Mouse (Mus musculus) heart, adult 8-10 months (tissue): ENCODE measurements around the gene Mxra7. TPM values are rescaled to one million over a fixed set of nuclear protein-coding genes. Genes with fewer than 3 reads are reported as not detected.
"Not testable (repeated sequence)": the region's sequence is repeated elsewhere in the genome, so short reads cannot be mapped to it uniquely, and the experiment has no call there.

Source experiments
- DNase-seq: peaks from one replicate; pipeline ENCODE4 v3.0.0; 2022; ENCODE audit warnings: low spot score
- total RNA-seq, 4 experiments: library from RNA; stranded (reverse); gene quantifications; 2 replicates each; pipeline ENCODE4 v1.2.4; 2022

Mxra7 gene
- total RNA-seq: 10 to 100 TPM; 14.2 to 20.8 (median 18.2) TPM

- DNase-seq: peak; percentile 87
These were observed at the start of gene Mxra7 for GRCm38 (mm10) chr11:116827534-116828165. Mxra7 (minus strand) TSS chr11:116828046.

- DNase-seq: no peak
These were observed 46.1 kb upstream of the Mxra7 start for GRCm38 (mm10) chr11:116873987-116874386.

GRCm38 (mm10) chr11:116871538-116871937 is 43.7 kb upstream of the Mxra7 start:
- DNase-seq: no peak

GRCm38 (mm10) chr11:116869641-116870040 is 41.8 kb upstream of the Mxra7 start:
- no peak for DNase-seq

- no peak for DNase-seq
These were observed 41.4 kb upstream of the Mxra7 start for GRCm38 (mm10) chr11:116869223-116869622.

- DNase-seq: peak; percentile 83
These were observed 40.3 kb upstream of the Mxra7 start for GRCm38 (mm10) chr11:116868129-116868528.

GRCm38 (mm10) chr11:116865945-116866585 is 38.2 kb upstream of the Mxra7 start:
- DNase-seq: no peak

- peak; percentile 42 for DNase-seq
These were observed 36.6 kb upstream of the Mxra7 start for GRCm38 (mm10) chr11:116864444-116864843.

- DNase-seq: no peak
These were observed 29.5 kb upstream of the Mxra7 start for GRCm38 (mm10) chr11:116857183-116857850.

- no peak for DNase-seq
These were observed 26.4 kb upstream of the Mxra7 start for GRCm38 (mm10) chr11:116854279-116854678.

GRCm38 (mm10) chr11:116853512-116853928 is 25.7 kb upstream of the Mxra7 start:
- DNase-seq: peak; percentile 96

- DNase-seq: peak; percentile 95
These were observed 25.2 kb upstream of the Mxra7 start, which contains the start of gene Srsf2 for GRCm38 (mm10) chr11:116852891-116853511. Srsf2 (minus strand) TSS chr11:116853094.

GRCm38 (mm10) chr11:116852291-116852890 is 24.5 kb upstream of the Mxra7 start, which contains the start of gene Mfsd11:
Mfsd11 (plus strand) TSS chr11:116852440.
- DNase-seq: peak; percentile 55

GRCm38 (mm10) chr11:116851576-116852290 is 23.9 kb upstream of the Mxra7 start:
- DNase-seq: peak; percentile 33

GRCm38 (mm10) chr11:116850833-116851477 is 23.1 kb upstream of the Mxra7 start:
- no peak for DNase-seq

GRCm38 (mm10) chr11:116850085-116850484 is 22.2 kb upstream of the Mxra7 start:
- no peak for DNase-seq

GRCm38 (mm10) chr11:116849587-116849986 is 21.7 kb upstream of the Mxra7 start:
- no peak for DNase-seq

- DNase-seq: not testable (repeated sequence)
These were observed 21.0 kb upstream of the Mxra7 start for GRCm38 (mm10) chr11:116848877-116849178.

- no peak for DNase-seq
These were observed 20.4 kb upstream of the Mxra7 start for GRCm38 (mm10) chr11:116848086-116848876.
